Mouse (Mus musculus): Measurements from ENCODE around the gene Ubl5. TPM values are rescaled to one million over a fixed set of nuclear protein-coding genes. Genes with fewer than 3 reads are reported as not detected.

The Ubl5 gene
- polyA plus RNA-seq, 1 experiment = 566 TPM

DNA sequence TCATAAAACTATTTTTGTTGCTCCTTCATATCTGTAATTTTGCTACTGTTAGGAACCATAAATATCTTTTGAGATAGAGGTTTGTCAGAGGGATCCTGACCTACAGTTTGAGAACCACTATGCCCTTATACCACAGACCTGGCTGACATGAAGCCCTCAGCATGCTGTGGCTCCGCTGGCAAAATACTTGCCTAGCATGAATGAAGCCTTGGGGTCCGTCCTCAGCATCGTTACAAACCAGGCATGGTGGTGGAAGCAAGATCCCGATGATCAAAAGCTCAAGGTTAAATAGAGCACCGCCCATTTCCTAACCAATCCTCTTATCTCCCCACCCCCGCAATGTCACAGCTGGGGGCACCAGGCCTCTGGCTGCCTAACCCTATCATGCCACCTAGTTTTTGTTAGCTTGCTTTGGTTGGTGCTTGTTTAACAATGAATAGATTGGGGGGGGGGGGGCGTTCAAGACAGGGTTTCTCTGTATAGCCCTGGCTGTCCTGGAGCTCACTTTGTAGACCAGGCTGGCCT is 23.9 kb downstream of the Ubl5 start:
- Histone ChIP-seq H3K36me3 (ENCODE audit: control insufficient read depth, insufficient read depth) (peaks cover 32% of the 10 kb centered on the region), H3K79me3 (ENCODE audit: low read depth) (no peaks in the 10 kb centered on the region), H3K79me2 (ENCODE audit: control insufficient read depth, insufficient read depth) (no peaks in the 10 kb centered on the region), H3ac (ENCODE audit: control insufficient read depth, insufficient read length, low read depth) (no peak overlapping the region), H3K27me3 (ENCODE audit: control insufficient read depth, insufficient read depth, insufficient read length) (no peaks in the 10 kb centered on the region), H3K4me3 (ENCODE audit: insufficient read depth, poor library complexity, severe bottlenecking) (no peak overlapping the region)
- TF ChIP-seq FOSL1 (IDR thresholded peaks at IDR 0.05; ENCODE audit: insufficient read depth, low read length, poor library complexity, severe bottlenecking) = no peak
- TF ChIP-seq CTCF (IDR thresholded peaks at IDR 0.05; ENCODE audit: control insufficient read depth, insufficient read depth, insufficient read length) = no peak
- TF ChIP-seq MYOD1 (IDR thresholded peaks at IDR 0.05; ENCODE audit: control insufficient read depth, insufficient read length, low read depth) = no peak
- no peak for TF ChIP-seq MYOG (IDR thresholded peaks at IDR 0.05; ENCODE audit: control insufficient read depth, extremely low read depth, insufficient read length)
- no peak for TF ChIP-seq USF1 (IDR thresholded peaks at IDR 0.05; ENCODE audit: low read depth)
- no peak for TF ChIP-seq CEBPB (IDR thresholded peaks at IDR 0.05; ENCODE audit: low read depth)
- TF ChIP-seq MAX (IDR thresholded peaks at IDR 0.05) = no peak

DNA sequence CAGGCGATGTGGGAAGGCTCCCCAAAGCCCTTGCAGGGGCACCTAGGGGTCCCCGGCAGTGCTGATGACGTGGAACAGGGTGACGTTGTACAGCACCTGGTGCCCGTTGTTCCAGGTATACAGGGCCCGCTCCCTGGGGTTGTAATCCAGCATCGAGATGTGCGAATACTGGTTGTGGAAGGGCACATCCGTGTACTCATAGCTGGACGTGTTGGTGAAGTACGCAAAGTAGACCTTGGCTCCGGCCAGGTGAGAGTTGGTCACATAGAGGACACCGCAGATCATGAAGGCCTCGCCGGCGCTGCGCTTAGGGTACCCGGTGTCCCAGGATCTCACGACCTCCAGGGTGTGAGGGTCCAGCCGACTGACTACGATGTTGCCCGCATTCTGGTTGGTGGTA is 25.4 kb downstream of the Ubl5 start:
- TF ChIP-seq MYOD1 (IDR thresholded peaks at IDR 0.05; ENCODE audit: control insufficient read depth, insufficient read length, low read depth) = no peak
- TF ChIP-seq USF1 (IDR thresholded peaks at IDR 0.05; ENCODE audit: low read depth) = no peak
- TF ChIP-seq MAX (IDR thresholded peaks at IDR 0.05) = no peak
- TF ChIP-seq FOSL1 (IDR thresholded peaks at IDR 0.05; ENCODE audit: insufficient read depth, low read length, poor library complexity, severe bottlenecking) = no peak
- no peak for TF ChIP-seq CTCF (IDR thresholded peaks at IDR 0.05; ENCODE audit: control insufficient read depth, insufficient read depth, insufficient read length)
- no peak for TF ChIP-seq MYOG (IDR thresholded peaks at IDR 0.05; ENCODE audit: control insufficient read depth, extremely low read depth, insufficient read length)
- Histone ChIP-seq H3K79me2 (ENCODE audit: control insufficient read depth, insufficient read depth) (no peaks in the 10 kb centered on the region), H3ac (ENCODE audit: control insufficient read depth, insufficient read length, low read depth) (no peak overlapping the region), H3K4me3 (ENCODE audit: insufficient read depth, poor library complexity, severe bottlenecking) (no peak overlapping the region), H3K79me3 (ENCODE audit: low read depth) (no peaks in the 10 kb centered on the region), H3K36me3 (ENCODE audit: control insufficient read depth, insufficient read depth) (peaks cover 20% of the 10 kb centered on the region), H3K27me3 (ENCODE audit: control insufficient read depth, insufficient read depth, insufficient read length) (no peaks in the 10 kb centered on the region)

DNA sequence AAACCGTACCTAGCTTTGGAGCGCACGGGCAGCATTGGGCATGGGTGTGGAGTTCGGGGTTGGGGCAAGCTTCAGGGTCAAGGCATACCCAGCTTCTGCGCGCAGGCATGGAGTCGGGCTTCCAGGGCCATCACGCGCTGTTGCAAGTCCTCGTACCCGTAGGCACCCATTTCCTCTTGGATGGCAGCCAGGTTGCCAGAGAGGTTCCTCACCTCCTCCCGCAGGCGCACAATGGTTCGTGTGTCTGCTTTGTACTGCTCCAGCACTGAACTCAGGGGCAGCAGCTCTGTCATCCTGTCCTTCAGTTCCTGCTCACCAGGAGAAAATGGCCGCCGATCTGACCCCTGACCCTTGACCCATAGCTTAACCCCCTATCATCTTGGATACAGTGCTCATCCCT is 29.4 kb downstream of the Ubl5 start:
- peaks cover under 1% of the 10 kb centered on the region for H3K27me3 ChIP-seq (ENCODE audit: control insufficient read depth, insufficient read depth, insufficient read length)
- no peaks in the 10 kb centered on the region for H3K36me3 ChIP-seq (ENCODE audit: control insufficient read depth, insufficient read depth)
- H3K79me2 ChIP-seq (ENCODE audit: control insufficient read depth, insufficient read depth) = no peaks in the 10 kb centered on the region
- no peak overlapping the region for H3ac ChIP-seq (ENCODE audit: control insufficient read depth, insufficient read length, low read depth)
- no peaks in the 10 kb centered on the region for H3K79me3 ChIP-seq (ENCODE audit: low read depth)
- H3K4me3 ChIP-seq (ENCODE audit: insufficient read depth, poor library complexity, severe bottlenecking) = no peak overlapping the region
- TF ChIP-seq FOSL1 (IDR thresholded peaks at IDR 0.05; ENCODE audit: insufficient read depth, low read length, poor library complexity, severe bottlenecking) (no peak), MYOD1 (IDR thresholded peaks at IDR 0.05; ENCODE audit: control insufficient read depth, insufficient read length, low read depth) (no peak), MYOG (IDR thresholded peaks at IDR 0.05; ENCODE audit: control insufficient read depth, extremely low read depth, insufficient read length) (no peak), CTCF (IDR thresholded peaks at IDR 0.05; ENCODE audit: control insufficient read depth, insufficient read depth, insufficient read length) (no peak), CEBPB (IDR thresholded peaks at IDR 0.05; ENCODE audit: low read depth) (no peak), USF1 (IDR thresholded peaks at IDR 0.05; ENCODE audit: low read depth) (no peak), MAX (IDR thresholded peaks at IDR 0.05) (no peak)

DNA sequence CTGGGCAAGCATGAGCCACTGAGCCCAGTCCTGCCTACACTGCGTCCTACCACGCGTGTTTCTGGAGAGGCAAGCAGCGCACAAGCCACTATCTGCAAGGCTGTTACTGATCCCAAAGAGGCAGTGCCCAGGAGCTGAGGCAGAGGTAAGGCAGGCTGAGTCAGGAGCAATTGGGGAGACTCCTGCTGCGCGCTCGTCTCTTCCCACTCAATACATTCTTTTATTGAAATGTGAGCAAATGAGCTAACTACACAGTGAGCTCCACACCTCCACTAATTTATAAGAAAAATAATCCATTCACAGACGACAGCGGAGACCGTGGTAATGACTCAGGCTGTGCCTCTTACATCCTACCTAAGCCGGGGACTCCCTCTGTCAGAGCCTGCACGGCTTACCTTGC is 35.2 kb downstream of the Ubl5 start:
- Histone ChIP-seq H3K79me3 (ENCODE audit: low read depth) (no peaks in the 10 kb centered on the region), H3K27me3 (ENCODE audit: control insufficient read depth, insufficient read depth, insufficient read length) (peaks cover 9% of the 10 kb centered on the region), H3K36me3 (ENCODE audit: control insufficient read depth, insufficient read depth) (no peaks in the 10 kb centered on the region), H3ac (ENCODE audit: control insufficient read depth, insufficient read length, low read depth) (no peak overlapping the region), H3K4me3 (ENCODE audit: insufficient read depth, poor library complexity, severe bottlenecking) (no peak overlapping the region), H3K79me2 (ENCODE audit: control insufficient read depth, insufficient read depth) (no peaks in the 10 kb centered on the region)
- no peak for TF ChIP-seq CTCF (IDR thresholded peaks at IDR 0.05; ENCODE audit: control insufficient read depth, insufficient read depth, insufficient read length)
- TF ChIP-seq FOSL1 (IDR thresholded peaks at IDR 0.05; ENCODE audit: insufficient read depth, low read length, poor library complexity, severe bottlenecking) = no peak
- no peak for TF ChIP-seq MAX (IDR thresholded peaks at IDR 0.05)
- TF ChIP-seq MYOG (IDR thresholded peaks at IDR 0.05; ENCODE audit: control insufficient read depth, extremely low read depth, insufficient read length) = no peak

DNA sequence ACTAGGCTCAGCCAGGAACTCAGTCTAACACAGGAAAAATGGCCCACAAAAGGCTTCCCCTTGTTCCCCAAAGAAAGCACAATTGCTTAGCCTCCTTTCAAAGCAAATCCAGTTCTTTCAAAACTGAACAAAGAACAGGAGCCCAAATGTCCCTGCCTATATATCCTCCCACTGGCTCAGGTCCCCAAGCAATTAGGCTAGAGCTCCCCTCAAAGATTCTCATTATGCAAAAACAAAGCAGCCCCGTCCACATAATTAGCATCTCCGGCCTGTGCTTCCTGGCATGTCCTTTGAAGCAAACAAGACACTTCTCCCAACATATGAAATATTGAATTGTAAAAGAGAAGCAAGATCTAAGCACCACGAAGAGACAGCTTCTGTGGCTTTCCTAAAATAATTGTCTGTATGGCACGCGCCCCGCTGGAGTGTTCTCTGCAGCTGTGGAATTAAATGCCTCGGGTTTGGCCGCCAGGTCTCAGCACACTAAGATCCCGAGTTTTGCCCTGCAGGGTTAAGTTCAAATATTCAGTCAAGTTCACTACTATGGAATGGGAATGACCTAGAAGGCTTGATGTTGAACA is 37.8 kb downstream of the Ubl5 start:
- H3K79me2 ChIP-seq (ENCODE audit: control insufficient read depth, insufficient read depth) = no peaks in the 10 kb centered on the region
- TF ChIP-seq USF1 (IDR thresholded peaks at IDR 0.05; ENCODE audit: low read depth) (no peak), MYOD1 (IDR thresholded peaks at IDR 0.05; ENCODE audit: control insufficient read depth, insufficient read length, low read depth) (no peak), MAX (IDR thresholded peaks at IDR 0.05) (no peak), CEBPB (IDR thresholded peaks at IDR 0.05; ENCODE audit: low read depth) (no peak)
- peaks cover 9% of the 10 kb centered on the region for H3K27me3 ChIP-seq (ENCODE audit: control insufficient read depth, insufficient read depth, insufficient read length)
- H3ac ChIP-seq (ENCODE audit: control insufficient read depth, insufficient read length, low read depth) = no peak overlapping the region
- no peaks in the 10 kb centered on the region for H3K79me3 ChIP-seq (ENCODE audit: low read depth)
- no peak overlapping the region for H3K4me3 ChIP-seq (ENCODE audit: insufficient read depth, poor library complexity, severe bottlenecking)
- no peaks in the 10 kb centered on the region for H3K36me3 ChIP-seq (ENCODE audit: control insufficient read depth, insufficient read depth)
